Mouse (Mus musculus) inflammation-experienced regulatory T-cells, adult 16 weeks (primary cell): Measurements from ENCODE around the gene Rab12. TPM values are rescaled to one million over a fixed set of nuclear protein-coding genes. Genes with fewer than 3 reads are reported as not detected.

Experiments used
- polyA plus RNA-seq: library from polyadenylated mRNA; unstranded; fragments of 100-300 nt; shearing (Covaris generic); gene quantifications from one replicate; pipeline ENCODE4 v1.2.1, GENCODE M21; 2017

The Rab12 gene
- polyA plus RNA-seq, result 6.7 TPM

GRCm38 (mm10) chr17:66519554-66520553, at the start of gene Rab12:
Gene Rab12 (minus strand): TSS chr17:66519729.

GRCm38 (mm10) chr17:66449460-66450341, 69.8 kb downstream of the Rab12 start, which contains the start of gene Mtcl1:
Gene Mtcl1 (minus strand): TSS chr17:66449750.

Other genes starting within 250 kb of the Rab12 start
- not detected for gene Mtcl1, start 70.0 kb downstream of the Rab12 start, polyA plus RNA-seq
- gene Themis3, start 74.9 kb upstream of the Rab12 start, polyA plus RNA-seq, result not detected